Mouse (Mus musculus) hindbrain, embryonic 16.5 days (tissue): ENCODE results near the gene Acot7. TPM values are rescaled to one million over a fixed set of nuclear protein-coding genes. Genes with fewer than 3 reads are reported as not detected.

Source experiments
- ATAC-seq: fragments of 200-750 bp; cut with Nextera tagmentation; 2 replicates; pipeline ENCODE4 v1.8.0; 2017; ENCODE audit warnings: moderate TSS enrichment, moderate library complexity
- H3K27ac ChIP-seq: fragments of 300-500 bp; sonication (generic); 2 replicates; pipeline ENCODE4 v1.5.1; 2014; ENCODE audit warnings: low read depth, mild to moderate bottlenecking, control low read depth, low read length, moderate library complexity
- H3K27me3 ChIP-seq: fragments of 300-500 bp; sonication (generic); replicated peaks from 2 replicates; pipeline ENCODE4 v1.6.1; 2014; ENCODE audit warnings: low read length; ENCODE audit not compliant: control insufficient read depth, insufficient read depth
- H3K36me3 ChIP-seq: fragments of 300-500 bp; sonication (generic); 2 replicates; pipeline ENCODE4 v1.6.1; 2014; ENCODE audit warnings: mild to moderate bottlenecking, low read length, moderate library complexity, mixed read lengths; ENCODE audit not compliant: control insufficient read depth, insufficient read depth
- H3K4me1 ChIP-seq: fragments of 300-500 bp; sonication (generic); 2 replicates; pipeline ENCODE4 v1.6.1; 2014; ENCODE audit warnings: low read depth, low read length; ENCODE audit not compliant: control insufficient read depth, insufficient read depth
- H3K4me2 ChIP-seq: fragments of 300-500 bp; sonication (generic); 2 replicates; pipeline ENCODE4 v1.6.1; 2014; ENCODE audit warnings: mild to moderate bottlenecking, low read length, control low read depth, moderate library complexity
- H3K4me3 ChIP-seq: fragments of 300-500 bp; sonication (generic); 2 replicates; pipeline ENCODE4 v1.5.1; 2014; ENCODE audit warnings: mild to moderate bottlenecking, low read length, control low read depth, moderate library complexity
- H3K9ac ChIP-seq: fragments of 300-500 bp; sonication (generic); 2 replicates; pipeline ENCODE4 v1.6.1; 2014; ENCODE audit warnings: low read depth, mild to moderate bottlenecking, control low read depth, low read length, moderate library complexity
- H3K9me3 ChIP-seq: fragments of 300-500 bp; sonication (generic); 2 replicates; pipeline ENCODE4 v1.6.1; 2014; ENCODE audit warnings: mild to moderate bottlenecking, low read length, moderate library complexity; ENCODE audit not compliant: control insufficient read depth
- WGBS: fragments of 180-500 bp; shearing (Covaris S2); extraction: QIAGEN DNeasy Blood & Tissue Kit; methylation state at CpG from one replicate; pipeline ENCODE4 v1.1.7; 2014; 5-methylcytosine and 5-hydroxymethylcytosine counted together
- polyA plus RNA-seq: library from polyadenylated mRNA; unstranded; fragments of >200 nt; fragmentation: Nextera tagmentation; extraction: Ambion mirVana; gene quantifications from 2 replicates; pipeline ENCODE4 v1.2.1, GENCODE M21; 2015

Acot7 gene
- polyA plus RNA-seq, 1 experiment from 2014 or later, result 542 TPM

GRCm38 (mm10) chr4:152146033-152146827, 31.7 kb upstream of the Acot7 start:
- Histone ChIP-seq H3K27ac (no peak overlapping the region), H3K9ac (no peak overlapping the region), H3K27me3 (peaks cover 9% of the 10 kb centered on the region), H3K4me3 (no peak overlapping the region), H3K4me2 (no peak overlapping the region), H3K4me1 (no peaks in the 10 kb centered on the region), H3K36me3 (no peaks in the 10 kb centered on the region), H3K9me3 (no peaks in the 10 kb centered on the region)
- 63% methylated on average over 11 of the region's 11 CpGs for WGBS
- ATAC-seq, result no peak

- Histone ChIP-seq H3K36me3 (no peaks in the 10 kb centered on the region), H3K9me3 (no peaks in the 10 kb centered on the region), H3K4me3 (no peak overlapping the region), H3K27ac (no peak overlapping the region), H3K4me2 (no peak overlapping the region), H3K4me1 (peaks cover 13% of the 10 kb centered on the region), H3K27me3 (peaks cover 39% of the 10 kb centered on the region), H3K9ac (no peak overlapping the region)
- no peak for ATAC-seq
- 73% methylated on average over 4 of the region's 4 CpGs for WGBS
These were observed 27.4 kb upstream of the Acot7 start for GRCm38 (mm10) chr4:152150546-152150945.

- H3K9ac ChIP-seq, result no peak overlapping the region
- 16% methylated on average over 7 of the region's 7 CpGs for WGBS
- H3K4me2 ChIP-seq, result peak overlapping the region; percentile 51
- peaks cover 13% of the 10 kb centered on the region for H3K4me1 ChIP-seq
- peaks cover 39% of the 10 kb centered on the region for H3K27me3 ChIP-seq
- no peak for ATAC-seq
- H3K9me3 ChIP-seq, result no peaks in the 10 kb centered on the region
- no peak overlapping the region for H3K27ac ChIP-seq
- H3K36me3 ChIP-seq, result no peaks in the 10 kb centered on the region
- peak overlapping the region; percentile 30; the same call in 1 of the 2 replicates for H3K4me3 ChIP-seq
These were observed 26.4 kb upstream of the Acot7 start for GRCm38 (mm10) chr4:152151451-152151965.

- Histone ChIP-seq H3K4me3 (peak within 1 kb of the TSS; percentile 30), H3K4me2 (peak within 1 kb of the TSS; percentile 51), H3K4me1 (peaks cover 13% of the 10 kb centered on the region), H3K9ac (peak within 1 kb of the TSS; percentile 31), H3K9me3 (no peaks in the 10 kb centered on the region), H3K27ac (no peak within 1 kb of the TSS), H3K36me3 (no peaks in the 10 kb centered on the region), H3K27me3 (peaks cover 40% of the 10 kb centered on the region)
- peak; percentile 70 for ATAC-seq
- 0% methylated on average over 37 of the region's 57 CpGs for WGBS
These were observed 25.9 kb upstream of the Acot7 start, which contains the start of gene Espn for GRCm38 (mm10) chr4:152151966-152152544. Gene Espn, minus strand, starts transcription at chr4:152152371.

- Histone ChIP-seq H3K4me3 (peak overlapping the region; percentile 23), H3K27ac (no peak overlapping the region), H3K9me3 (no peaks in the 10 kb centered on the region), H3K36me3 (no peaks in the 10 kb centered on the region), H3K27me3 (peaks cover 57% of the 10 kb centered on the region), H3K9ac (no peak overlapping the region; the same call in 1 of the 2 replicates), H3K4me2 (peak overlapping the region; percentile 50), H3K4me1 (peaks cover 17% of the 10 kb centered on the region)
- 1% methylated on average over 23 of the region's 23 CpGs for WGBS
- ATAC-seq, result no peak
These were observed 24.2 kb upstream of the Acot7 start for GRCm38 (mm10) chr4:152153771-152154177.

GRCm38 (mm10) chr4:152155019-152155418, 22.9 kb upstream of the Acot7 start:
- peaks cover 69% of the 10 kb centered on the region for H3K27me3 ChIP-seq
- H3K4me3 ChIP-seq, result no peak overlapping the region
- no peak overlapping the region for H3K27ac ChIP-seq
- 67% methylated on average over 4 of the region's 4 CpGs for WGBS
- no peaks in the 10 kb centered on the region for H3K36me3 ChIP-seq
- H3K9me3 ChIP-seq, result no peaks in the 10 kb centered on the region
- peaks cover 25% of the 10 kb centered on the region for H3K4me1 ChIP-seq
- H3K9ac ChIP-seq, result no peak overlapping the region
- no peak overlapping the region for H3K4me2 ChIP-seq
- ATAC-seq, result no peak

GRCm38 (mm10) chr4:152157779-152158584, 20.0 kb upstream of the Acot7 start:
- Histone ChIP-seq H3K36me3 (no peaks in the 10 kb centered on the region), H3K9me3 (no peaks in the 10 kb centered on the region), H3K27ac (no peak overlapping the region), H3K4me2 (peak overlapping the region; percentile 26; the same call in 1 of the 2 replicates), H3K4me1 (peaks cover 18% of the 10 kb centered on the region), H3K4me3 (no peak overlapping the region), H3K9ac (no peak overlapping the region), H3K27me3 (peaks cover 69% of the 10 kb centered on the region)
- 14% methylated on average over 21 of the region's 21 CpGs for WGBS
- ATAC-seq, result no peak

- WGBS, result 4% methylated on average over 35 of the region's 35 CpGs
- Histone ChIP-seq H3K9ac (peak within 1 kb of the TSS; percentile 22), H3K36me3 (no peaks in the 10 kb centered on the region), H3K4me2 (peak within 1 kb of the TSS; percentile 26), H3K9me3 (no peaks in the 10 kb centered on the region), H3K4me1 (peaks cover 15% of the 10 kb centered on the region), H3K27ac (no peak within 1 kb of the TSS), H3K4me3 (peak within 1 kb of the TSS; percentile 16; the same call in 1 of the 2 replicates), H3K27me3 (peaks cover 62% of the 10 kb centered on the region)
- peak; percentile 19; the same call in 1 of the 2 replicates for ATAC-seq
These were observed 19.2 kb upstream of the Acot7 start, which contains the start of gene Hes2 for GRCm38 (mm10) chr4:152158585-152159284. Gene Hes2, plus strand, starts transcription at chr4:152158867.
